Mouse (Mus musculus) midbrain, embryonic 14.5 days (tissue): ENCODE data around the gene Fhit. TPM values are rescaled to one million over a fixed set of nuclear protein-coding genes. Genes with fewer than 3 reads are reported as not detected.
A peak's percentile ranks its signal among the peaks of the same experiment; 100 is the strongest.
"Not testable (repeated sequence)": the region's sequence is repeated elsewhere in the genome, so short reads cannot be mapped to it uniquely, and the experiment has no call there.

Experiments used
- ATAC-seq: fragments of 200-750 bp; cut with Nextera tagmentation; 2 replicates; pipeline ENCODE4 v1.8.0; 2017; ENCODE audit warnings: moderate number of reproducible peaks, moderate library complexity; ENCODE audit not compliant: low FRiP score, low TSS enrichment
- DNase-seq: peaks from one replicate; pipeline ENCODE4 v3.0.0-alpha.2; 2015
- H3K27ac ChIP-seq: fragments of 300-500 bp; sonication (generic); replicated peaks from 2 replicates; pipeline ENCODE4 v1.5.1; 2014; ENCODE audit warnings: mild to moderate bottlenecking, low read depth, low read length, moderate library complexity
- H3K27me3 ChIP-seq: fragments of 300-500 bp; sonication (generic); 2 replicates; pipeline ENCODE4 v1.6.1; 2014; ENCODE audit warnings: low read length, control low read depth, mixed read lengths; ENCODE audit not compliant: control insufficient read depth, insufficient read depth
- H3K36me3 ChIP-seq: fragments of 300-500 bp; sonication (generic); 2 replicates; pipeline ENCODE4 v1.6.1; 2014; ENCODE audit warnings: low read length, control low read depth; ENCODE audit not compliant: control insufficient read depth, insufficient read depth
- H3K4me1 ChIP-seq: fragments of 300-500 bp; sonication (generic); 2 replicates; pipeline ENCODE4 v1.6.1; 2014; ENCODE audit warnings: mild to moderate bottlenecking, antibody characterized with exemption, low read length, control low read depth; ENCODE audit not compliant: control insufficient read depth, insufficient read depth
- H3K4me2 ChIP-seq: fragments of 300-500 bp; sonication (generic); 2 replicates; pipeline ENCODE4 v1.6.1; 2014; ENCODE audit warnings: mild to moderate bottlenecking, low read length, moderate library complexity
- H3K4me3 ChIP-seq: fragments of 300-500 bp; sonication (generic); replicated peaks from 2 replicates; pipeline ENCODE4 v1.5.1; 2014; ENCODE audit warnings: low read depth, low read length
- H3K9ac ChIP-seq: fragments of 300-500 bp; sonication (generic); replicated peaks from 2 replicates; pipeline ENCODE4 v1.6.1; 2014; ENCODE audit warnings: mild to moderate bottlenecking, low read length, moderate library complexity
- H3K9me3 ChIP-seq: fragments of 300-500 bp; sonication (generic); 2 replicates; pipeline ENCODE4 v1.6.1; 2016; ENCODE audit warnings: low read length, control low read depth, mixed read lengths; ENCODE audit not compliant: control insufficient read depth
- WGBS: fragments of 180-500 bp; shearing (Covaris S2); extraction: QIAGEN DNeasy Blood & Tissue Kit; methylation state at CpG from one replicate; pipeline ENCODE4 v1.1.7; 2014; 5-methylcytosine and 5-hydroxymethylcytosine counted together
- polyA plus RNA-seq: library from polyadenylated mRNA; unstranded; fragments of >200 nt; fragmentation: Nextera tagmentation; extraction: Ambion mirVana; gene quantifications from 2 replicates; pipeline ENCODE4 v1.2.1, GENCODE M21; 2014

The Fhit gene
- polyA plus RNA-seq, 1 experiment from 2014 or later = 10.6 TPM

DNA sequence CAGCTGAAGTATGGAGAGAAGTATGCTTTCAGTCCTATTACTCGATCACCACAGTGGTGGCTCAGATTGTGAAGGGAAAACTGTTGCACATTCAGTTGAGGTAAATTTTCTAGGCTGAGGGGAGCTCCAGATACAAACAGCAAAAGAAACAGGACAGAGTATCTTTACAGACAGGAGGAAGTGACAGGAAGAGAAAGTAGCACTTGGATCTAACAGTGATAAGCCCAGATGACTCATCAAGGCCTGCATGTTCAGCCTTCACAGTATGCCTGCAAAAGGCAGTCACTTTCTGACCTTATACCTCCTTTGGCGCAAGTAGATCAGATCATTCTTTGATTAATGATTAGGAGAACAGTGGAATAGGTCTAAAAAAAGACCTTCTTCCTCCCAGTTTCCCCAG is 1309.8 kb downstream of the Fhit start:
- WGBS = 89% methylated on average over 2 of the region's 2 CpGs
- no peak for DNase-seq
- H3K27me3 ChIP-seq = no peaks in the 10 kb centered on the region
- no peaks in the 10 kb centered on the region for H3K36me3 ChIP-seq
- H3K4me3 ChIP-seq = no peak overlapping the region
- no peaks in the 10 kb centered on the region for H3K4me1 ChIP-seq
- ATAC-seq = no peak
- no peak overlapping the region for H3K4me2 ChIP-seq
- no peak overlapping the region for H3K9ac ChIP-seq
- H3K9me3 ChIP-seq = no peaks in the 10 kb centered on the region
- H3K27ac ChIP-seq = no peak overlapping the region

- H3K4me3 ChIP-seq = no peak overlapping the region
- H3K4me1 ChIP-seq = no peaks in the 10 kb centered on the region
- no peak overlapping the region for H3K27ac ChIP-seq
- H3K36me3 ChIP-seq = no peaks in the 10 kb centered on the region
- DNase-seq (no peak), ATAC-seq (no peak)
- H3K9ac ChIP-seq = no peak overlapping the region
- no peak overlapping the region for H3K4me2 ChIP-seq
- H3K9me3 ChIP-seq = no peaks in the 10 kb centered on the region
- H3K27me3 ChIP-seq = no peaks in the 10 kb centered on the region
Observed at GRCm38 (mm10) chr14:9832290-9832689, 1329.5 kb downstream of the Fhit start.

- not testable (repeated sequence) for DNase-seq, ATAC-seq, H3K9me3 ChIP-seq, H3K36me3 ChIP-seq, H3K27me3 ChIP-seq, H3K4me1 ChIP-seq, H3K9ac ChIP-seq, H3K27ac ChIP-seq, H3K4me3 ChIP-seq, H3K4me2 ChIP-seq
- 86% methylated on average over 8 of the region's 8 CpGs for WGBS
Observed at GRCm38 (mm10) chr14:9828699-9829240, 1333.1 kb downstream of the Fhit start.

DNA sequence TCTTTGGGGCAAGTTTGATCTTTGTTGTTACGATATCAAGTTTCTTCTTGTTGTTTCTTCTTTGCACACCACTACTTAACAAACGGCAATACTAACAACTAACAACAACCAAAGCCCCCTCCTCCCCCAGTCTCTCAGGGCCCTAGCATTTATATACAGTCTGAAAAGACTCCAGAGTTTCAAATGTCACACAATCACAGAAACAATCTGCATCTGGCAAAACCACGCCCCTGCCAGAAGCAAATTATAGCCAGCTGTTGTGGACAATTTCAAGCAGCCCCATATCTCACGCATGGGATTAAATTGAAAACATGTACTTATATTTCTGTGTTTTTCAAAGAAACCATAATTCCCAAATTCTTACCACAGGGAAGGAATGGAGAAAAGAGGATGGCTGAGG is 1345.9 kb downstream of the Fhit start:
- 92% methylated on average over 4 of the region's 4 CpGs for WGBS
- Histone ChIP-seq H3K27me3 (no peaks in the 10 kb centered on the region), H3K27ac (no peak overlapping the region), H3K9ac (no peak overlapping the region), H3K9me3 (no peaks in the 10 kb centered on the region), H3K4me3 (no peak overlapping the region), H3K4me2 (no peak overlapping the region), H3K4me1 (peaks cover 5% of the 10 kb centered on the region; the same call in 1 of the 2 replicates), H3K36me3 (no peaks in the 10 kb centered on the region)
- DNase-seq (no peak), ATAC-seq (no peak)

DNA sequence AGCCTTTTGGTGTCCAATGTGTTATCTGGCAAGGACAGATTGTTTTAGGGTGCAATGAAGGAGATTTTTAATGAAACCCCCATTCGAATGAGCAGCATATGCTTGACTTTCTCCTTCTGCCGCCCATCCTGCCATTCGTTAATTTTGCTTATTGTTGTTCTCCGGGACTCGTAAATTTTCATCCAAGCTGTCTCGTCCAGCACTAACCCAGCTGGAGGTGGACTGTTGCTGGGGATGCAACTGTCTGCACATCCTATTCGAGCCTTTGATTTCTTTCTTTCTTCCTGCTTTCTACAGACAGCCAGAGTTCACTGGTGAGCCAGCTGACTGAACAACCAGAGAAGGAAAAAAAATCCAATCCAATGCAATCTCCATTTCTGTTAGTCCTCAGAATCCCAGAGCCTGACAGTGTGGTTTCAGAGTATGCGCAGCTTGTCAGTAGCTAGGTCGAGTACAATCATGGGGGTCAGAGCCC is 1350.0 kb downstream of the Fhit start:
- ATAC-seq (no peak), DNase-seq (peak; percentile 16)
- Histone ChIP-seq H3K4me3 (no peak overlapping the region), H3K27ac (peak overlapping the region; percentile 32; the same call in 1 of the 2 replicates), H3K4me2 (peak overlapping the region; percentile 3; the same call in 1 of the 2 replicates), H3K9me3 (no peaks in the 10 kb centered on the region), H3K27me3 (no peaks in the 10 kb centered on the region), H3K36me3 (no peaks in the 10 kb centered on the region), H3K9ac (no peak overlapping the region), H3K4me1 (peaks cover 5% of the 10 kb centered on the region; the same call in 1 of the 2 replicates)
- WGBS = 71% methylated on average over 9 of the region's 9 CpGs

- Histone ChIP-seq H3K27me3 (no peaks in the 10 kb centered on the region), H3K27ac (peak overlapping the region; percentile 32; the same call in 1 of the 2 replicates), H3K4me1 (peaks cover 5% of the 10 kb centered on the region; the same call in 1 of the 2 replicates), H3K4me2 (peak overlapping the region; percentile 3; the same call in 1 of the 2 replicates), H3K4me3 (no peak overlapping the region), H3K9ac (no peak overlapping the region), H3K36me3 (no peaks in the 10 kb centered on the region), H3K9me3 (no peaks in the 10 kb centered on the region)
- WGBS = 65% methylated on average over 7 of the region's 7 CpGs
- ATAC-seq (no peak), DNase-seq (peak; percentile 48)
Observed at GRCm38 (mm10) chr14:9811177-9811846, 1350.5 kb downstream of the Fhit start.

DNA sequence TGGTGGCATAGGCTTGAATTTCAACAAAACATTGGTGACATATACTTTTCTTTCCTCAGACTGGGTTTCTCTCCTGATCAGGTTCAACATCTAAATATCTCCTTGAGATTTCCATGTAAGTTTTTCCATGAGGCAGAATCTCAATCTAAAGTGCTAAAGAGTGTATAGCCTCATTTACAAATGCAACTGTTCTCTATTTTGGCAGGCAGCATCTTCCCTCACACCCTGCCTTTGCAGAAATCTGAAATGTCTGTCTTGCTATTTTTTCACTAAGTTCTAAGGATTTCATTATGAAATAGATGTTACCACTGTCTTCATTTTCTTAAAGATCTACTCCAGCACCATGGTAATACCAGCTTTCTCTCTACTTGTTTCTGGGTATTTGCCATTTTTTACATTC is 1368.4 kb downstream of the Fhit start:
- no peaks in the 10 kb centered on the region for H3K9me3 ChIP-seq
- DNase-seq = no peak

GRCm38 (mm10) chr14:9788402-9788950 is 1373.4 kb downstream of the Fhit start:
- Histone ChIP-seq H3K4me3 (no peak overlapping the region), H3K9me3 (no peaks in the 10 kb centered on the region), H3K36me3 (no peaks in the 10 kb centered on the region), H3K27ac (no peak overlapping the region), H3K27me3 (no peaks in the 10 kb centered on the region), H3K9ac (no peak overlapping the region), H3K4me1 (no peaks in the 10 kb centered on the region), H3K4me2 (no peak overlapping the region)
- DNase-seq = no peak
- WGBS = 41% methylated on average over 3 of the region's 3 CpGs
- ATAC-seq = no peak

More for the DNA sequence above, 1368.4 kb downstream of the Fhit start:
- no peak overlapping the region for H3K4me2 ChIP-seq
- no peak overlapping the region for H3K27ac ChIP-seq
- no peaks in the 10 kb centered on the region for H3K27me3 ChIP-seq
- no peak overlapping the region for H3K9ac ChIP-seq
- no peak for ATAC-seq
- no peaks in the 10 kb centered on the region for H3K36me3 ChIP-seq
- H3K4me3 ChIP-seq = no peak overlapping the region
- H3K4me1 ChIP-seq = no peaks in the 10 kb centered on the region

DNA sequence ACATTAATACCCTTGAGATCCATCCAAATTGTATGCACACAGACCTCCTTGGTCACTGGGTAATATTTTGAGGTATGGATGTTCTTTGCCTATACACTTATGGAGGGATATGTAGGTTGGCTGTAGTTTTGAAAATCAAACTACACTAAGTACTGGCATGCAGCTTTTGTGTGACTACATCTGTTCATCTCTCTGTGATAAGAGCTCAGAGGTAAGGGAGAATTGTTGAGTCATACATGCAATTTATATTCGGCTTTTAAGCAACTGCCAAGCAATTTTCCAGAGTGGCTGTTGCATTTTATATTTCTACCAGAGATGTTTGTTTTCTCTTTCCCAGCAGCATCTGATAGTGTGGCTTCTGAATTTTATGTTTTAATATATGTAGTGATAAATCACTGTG is 1374.4 kb downstream of the Fhit start:
- ATAC-seq (no peak), DNase-seq (no peak)
- H3K4me3 ChIP-seq = no peak overlapping the region
- no peak overlapping the region for H3K4me2 ChIP-seq
- no peaks in the 10 kb centered on the region for H3K36me3 ChIP-seq
- H3K4me1 ChIP-seq = no peaks in the 10 kb centered on the region
- no peaks in the 10 kb centered on the region for H3K9me3 ChIP-seq
- no peak overlapping the region for H3K27ac ChIP-seq
- no peaks in the 10 kb centered on the region for H3K27me3 ChIP-seq
- 96% methylated on average over 1 of the region's 1 CpGs for whole genome bisulfite sequencing
- H3K9ac ChIP-seq = no peak overlapping the region
